Mouse (Mus musculus): Measurements from ENCODE around the gene Ermp1. TPM values are rescaled to one million over a fixed set of nuclear protein-coding genes. Genes with fewer than 3 reads are reported as not detected.

Ermp1 gene
- polyA plus RNA-seq, 1 experiment = 63.4 TPM

DNA sequence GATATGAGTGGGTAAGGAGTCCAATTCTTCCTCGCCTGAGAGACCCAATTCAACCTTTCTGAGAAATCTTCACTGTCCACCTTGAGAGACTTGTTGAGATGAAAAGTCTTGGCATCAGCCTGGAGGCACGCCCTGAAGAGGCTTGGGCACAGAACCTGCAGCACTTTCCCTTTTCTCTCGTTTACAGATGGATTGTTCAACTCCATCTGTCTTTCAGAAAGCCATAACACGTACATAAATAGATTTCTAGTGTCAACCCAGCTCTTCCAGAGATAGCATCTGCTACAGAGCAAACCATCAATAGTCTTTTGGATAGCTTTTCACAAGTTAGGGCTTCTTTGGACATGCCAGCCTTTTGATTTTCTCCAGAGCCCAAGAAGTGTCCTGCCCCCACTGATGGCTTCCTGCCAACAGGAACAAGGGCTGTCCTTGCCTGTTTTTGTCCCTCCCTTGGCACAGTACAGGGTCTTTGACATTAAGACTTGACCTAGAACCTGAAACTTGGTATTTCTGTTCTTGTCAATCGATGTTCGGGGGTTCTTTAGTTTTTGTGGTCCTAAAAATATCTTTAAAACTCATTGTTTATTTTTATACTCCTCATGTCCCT lies 13.9 kb upstream of the Ermp1 start:
- DNase-seq (ENCODE audit: low read depth) = no peak

DNA sequence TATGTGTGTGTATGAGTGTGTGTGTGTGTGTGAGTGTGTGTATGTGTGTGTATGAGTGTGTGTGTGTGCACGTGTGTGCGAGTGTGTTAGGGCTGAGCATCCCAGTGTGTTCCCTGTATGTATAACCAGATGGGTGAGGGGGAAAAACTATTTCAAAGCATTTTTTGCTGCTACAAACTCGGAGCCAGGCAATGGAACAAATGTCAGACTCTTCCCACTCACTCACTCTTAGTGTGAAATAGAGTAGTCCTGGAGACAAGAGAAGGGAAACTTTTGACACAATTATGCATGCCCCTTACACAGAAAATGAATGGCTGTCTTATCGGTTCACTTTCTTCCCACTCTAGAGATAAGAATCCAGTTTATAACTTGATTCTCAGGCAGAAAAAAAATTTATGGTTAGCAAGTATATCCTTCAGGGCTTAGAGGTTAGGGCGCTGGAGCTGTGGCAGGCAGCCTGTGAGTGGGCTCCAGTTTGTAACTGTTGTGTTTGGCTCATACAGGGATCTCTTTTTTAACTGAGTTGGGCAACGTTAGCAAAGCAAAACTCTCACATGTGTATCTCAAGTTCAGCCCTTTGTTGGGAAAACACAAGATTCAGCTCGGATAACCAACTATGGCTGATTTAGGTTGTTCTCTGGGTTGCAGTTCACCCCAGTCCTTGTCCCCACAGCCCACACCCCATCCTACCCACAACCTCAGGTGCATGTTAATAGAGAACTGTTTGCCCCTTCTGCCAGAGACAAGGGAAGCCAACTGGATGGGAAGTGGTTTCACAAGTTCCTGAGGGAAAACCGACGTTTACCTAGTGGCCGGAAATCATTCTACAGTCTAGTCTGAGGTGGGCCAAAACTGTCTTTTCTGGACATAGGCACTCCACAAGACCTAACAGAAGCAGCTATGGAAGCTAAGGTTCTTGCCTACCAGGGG lies 12.9 kb upstream of the Ermp1 start:
- peak; percentile 92 for DNase-seq (ENCODE audit: low read depth)

DNA sequence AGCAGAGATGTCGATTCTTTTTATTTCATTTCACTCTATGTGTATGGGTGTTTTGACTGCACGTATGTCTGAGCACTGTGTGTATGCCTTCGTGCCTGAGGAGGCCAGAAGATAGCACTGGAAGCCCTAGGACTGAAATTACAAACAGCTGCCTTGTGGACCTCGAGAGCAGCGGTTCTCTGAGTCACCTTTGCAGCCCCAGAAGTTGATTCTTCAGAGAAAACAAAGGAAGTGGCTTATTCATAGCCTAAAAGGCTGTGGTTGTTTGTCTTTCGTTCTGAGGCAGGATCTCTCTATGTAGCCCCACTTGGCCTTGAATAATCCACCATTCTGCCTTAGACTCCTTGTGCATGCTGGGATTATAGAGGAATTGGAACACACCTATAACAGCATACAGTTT lies 11.5 kb upstream of the Ermp1 start:
- no peak for DNase-seq (ENCODE audit: low read depth)

DNA sequence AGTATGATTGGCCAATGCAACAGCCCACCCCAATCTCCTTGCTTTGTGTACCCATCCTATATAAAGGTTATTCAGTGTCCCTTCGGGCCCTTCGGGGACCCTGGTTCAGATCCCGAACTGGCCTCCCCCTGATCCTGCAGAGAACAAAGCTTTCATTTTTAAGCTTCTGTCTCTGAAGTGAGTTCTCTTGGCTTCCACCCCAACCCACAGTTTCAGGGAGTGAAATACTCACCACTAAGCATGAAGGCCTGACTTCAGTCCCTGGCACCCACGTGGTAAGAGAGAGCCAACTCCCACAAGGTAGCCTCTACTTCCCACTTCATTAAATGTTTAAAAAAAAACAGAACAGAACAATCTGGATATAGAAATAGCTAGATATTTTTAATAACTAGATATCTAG lies 10.6 kb upstream of the Ermp1 start:
- DNase-seq (ENCODE audit: low read depth) = no peak

DNA sequence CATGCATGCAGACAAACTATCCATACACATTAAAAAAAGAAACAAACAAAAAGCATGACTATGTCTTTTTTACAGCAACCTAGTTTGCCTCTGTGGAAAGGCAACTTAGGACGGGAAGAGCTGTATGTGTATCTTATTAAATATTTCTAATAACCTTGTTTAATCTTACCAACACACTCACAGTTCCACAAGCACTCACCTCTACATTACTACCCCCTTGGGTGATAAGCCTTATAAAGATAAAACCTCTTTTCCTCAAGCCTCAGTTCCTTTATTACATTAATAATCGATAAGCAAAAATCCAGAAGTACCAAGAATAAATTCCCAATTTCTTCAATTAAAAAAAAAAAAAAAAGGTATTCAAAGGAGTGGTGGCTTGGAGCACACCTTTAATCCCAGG lies 9.3 kb upstream of the Ermp1 start:
- no peak for DNase-seq (ENCODE audit: low read depth)

DNA sequence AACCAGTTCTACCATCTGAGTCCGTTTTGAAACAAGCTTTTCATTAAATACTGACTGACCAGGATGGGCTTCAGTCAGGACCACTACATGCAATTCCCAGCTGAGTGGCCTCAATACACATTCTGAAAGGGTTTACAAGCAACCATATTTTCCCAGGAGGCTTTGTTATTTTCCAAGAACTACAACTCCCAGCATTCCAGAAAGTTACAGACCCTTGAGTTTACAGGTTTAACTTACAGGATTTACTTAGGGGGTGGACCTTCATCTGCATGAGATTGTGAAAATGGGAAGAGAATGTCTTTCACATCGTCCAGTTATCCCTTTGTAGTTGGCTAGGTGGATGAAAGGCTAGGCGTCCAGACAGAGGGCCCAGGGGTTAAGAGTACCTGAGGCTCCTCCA lies 8.8 kb upstream of the Ermp1 start:
- DNase-seq (ENCODE audit: low read depth) = no peak

DNA sequence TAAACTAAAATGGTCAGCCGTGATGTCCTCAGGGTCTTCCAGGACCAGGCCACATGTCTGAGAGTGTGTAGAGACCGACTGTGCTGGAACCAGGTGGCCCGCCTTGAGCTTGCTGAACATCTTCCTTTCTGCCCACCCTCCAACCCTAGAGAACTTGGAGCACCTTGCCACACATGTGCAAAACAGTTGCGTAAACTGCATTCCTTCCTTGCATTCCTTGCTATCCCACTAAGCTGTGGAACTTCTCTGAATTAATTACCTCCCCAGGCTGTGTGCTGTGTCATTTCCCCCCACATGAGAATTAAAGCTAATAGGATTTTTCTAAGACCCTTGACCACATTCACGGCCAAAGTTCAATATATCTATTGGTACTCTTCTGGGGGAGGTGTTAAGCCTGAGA lies 8.4 kb upstream of the Ermp1 start:
- no peak for DNase-seq (ENCODE audit: low read depth)

DNA sequence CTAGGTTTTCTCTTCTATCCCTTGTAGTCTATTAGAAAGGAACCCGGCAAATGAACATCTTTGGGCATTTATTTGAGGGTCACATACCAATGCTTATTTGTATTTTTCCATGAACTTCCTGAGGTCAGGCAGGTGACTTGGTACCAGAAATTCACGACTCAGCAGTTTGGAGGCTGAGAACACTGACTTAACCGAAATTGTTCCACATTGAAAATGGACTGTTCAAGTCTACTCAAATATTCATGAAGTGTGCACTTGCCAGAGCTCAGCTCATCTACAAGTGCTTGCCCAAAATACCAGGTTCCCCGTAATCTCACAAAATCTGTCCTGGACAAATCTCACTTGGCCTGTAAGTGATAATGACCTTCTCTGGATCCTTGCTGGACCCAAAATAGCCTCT lies 7.8 kb upstream of the Ermp1 start:
- DNase-seq (ENCODE audit: low read depth) = no peak

DNA sequence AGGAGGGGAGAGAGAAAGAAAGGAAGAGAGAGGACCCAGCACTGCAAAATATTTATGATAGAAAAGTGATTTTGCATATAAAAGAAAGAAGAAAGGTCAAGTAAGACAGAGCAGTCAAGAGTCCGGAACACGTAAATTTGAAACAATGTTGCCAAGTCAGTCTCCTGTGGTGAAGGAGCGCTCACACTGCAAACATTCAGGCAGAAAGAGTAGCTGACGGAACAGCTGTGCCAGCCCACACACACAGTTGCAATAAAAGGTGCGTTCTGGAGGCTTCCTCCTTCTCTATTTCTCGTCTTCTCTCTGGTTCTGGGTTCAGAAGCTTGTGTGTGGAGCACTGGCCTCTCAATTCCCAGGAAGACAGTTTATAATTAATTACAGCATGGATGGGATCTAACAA lies 6.9 kb upstream of the Ermp1 start:
- no peak for DNase-seq (ENCODE audit: low read depth)

DNA sequence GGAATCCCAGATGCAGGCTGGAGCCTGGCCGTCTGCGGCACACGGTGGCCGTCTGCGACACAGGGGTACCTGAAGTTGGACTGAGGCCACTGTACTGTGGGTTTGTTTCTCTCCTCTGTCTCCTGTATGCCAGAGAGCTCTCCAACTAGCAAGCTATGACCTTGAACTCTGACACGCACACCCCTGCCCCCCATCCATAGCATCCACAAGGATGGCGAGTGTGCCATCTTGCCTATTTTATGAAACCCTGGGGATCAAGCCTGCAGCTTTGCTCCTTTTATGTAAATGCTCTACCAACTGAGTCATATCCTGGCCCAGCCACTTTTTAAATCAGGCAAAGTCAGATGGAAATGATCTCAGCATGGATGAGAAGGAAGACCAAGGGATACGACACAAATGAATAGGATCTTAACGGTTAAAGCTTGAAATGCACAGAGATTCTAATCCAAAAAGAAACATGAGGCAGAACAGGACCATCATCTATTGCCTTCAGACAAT lies 5.6 kb upstream of the Ermp1 start:
- DNase-seq (ENCODE audit: low read depth) = no peak

DNA sequence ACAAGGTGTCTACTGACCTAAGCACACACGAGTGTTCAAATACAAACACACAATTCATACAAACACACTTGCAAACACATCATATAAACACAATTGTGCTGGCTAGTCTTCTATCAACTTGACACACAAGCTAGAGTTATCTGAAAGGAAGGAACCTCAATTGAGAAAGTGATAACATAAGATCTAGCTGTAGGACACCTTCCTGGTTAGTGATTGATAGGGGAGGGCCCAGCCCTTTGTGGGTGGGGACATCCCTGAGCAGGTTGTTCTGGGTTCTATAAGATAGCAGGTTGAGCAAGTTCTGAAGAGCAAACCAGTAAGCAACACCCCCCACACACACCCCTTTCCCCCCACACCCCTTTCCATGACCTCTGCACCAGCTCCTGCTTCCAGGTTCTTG lies 1.5 kb upstream of the Ermp1 start:
- DNase-seq (ENCODE audit: low read depth) = no peak

DNA sequence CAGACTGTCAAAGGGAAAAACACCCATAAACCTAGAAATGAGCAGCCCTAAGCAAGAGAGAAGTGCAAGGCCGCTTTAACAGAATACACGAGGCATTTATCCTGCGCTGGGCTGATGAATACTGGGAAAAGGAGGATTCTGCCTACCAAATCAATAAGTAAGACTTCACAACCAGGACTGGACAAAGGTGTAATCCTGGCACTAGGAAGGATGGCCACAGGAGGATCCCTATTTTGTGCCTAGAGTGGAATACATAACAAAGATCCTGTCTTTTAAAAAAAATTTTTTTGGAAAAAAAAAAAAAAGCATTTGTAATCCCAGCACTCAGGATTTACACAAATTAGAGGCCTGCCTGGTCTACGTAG lies 317 bp upstream of the Ermp1 start:
- no peak for DNase-seq (ENCODE audit: low read depth)

DNA sequence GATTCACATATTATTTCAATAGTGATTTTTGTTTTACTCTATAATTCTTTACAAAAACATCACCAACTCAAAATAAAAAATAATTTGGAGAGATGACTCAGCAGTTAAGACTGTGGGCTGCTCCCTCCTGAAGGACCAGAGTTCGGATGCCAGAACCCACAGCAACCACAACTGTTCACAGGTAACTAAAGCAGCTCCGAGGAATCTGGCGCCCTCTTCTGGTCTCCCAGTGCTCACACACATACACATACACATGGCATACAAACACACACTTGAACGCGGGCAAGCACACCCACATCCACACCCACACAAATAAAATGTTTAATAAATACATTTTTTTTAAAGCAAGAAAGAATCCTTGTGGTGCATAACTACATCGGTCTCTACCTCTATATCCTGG lies 3.5 kb downstream of the Ermp1 start:
- no peak for DNase-seq (ENCODE audit: low read depth)

DNA sequence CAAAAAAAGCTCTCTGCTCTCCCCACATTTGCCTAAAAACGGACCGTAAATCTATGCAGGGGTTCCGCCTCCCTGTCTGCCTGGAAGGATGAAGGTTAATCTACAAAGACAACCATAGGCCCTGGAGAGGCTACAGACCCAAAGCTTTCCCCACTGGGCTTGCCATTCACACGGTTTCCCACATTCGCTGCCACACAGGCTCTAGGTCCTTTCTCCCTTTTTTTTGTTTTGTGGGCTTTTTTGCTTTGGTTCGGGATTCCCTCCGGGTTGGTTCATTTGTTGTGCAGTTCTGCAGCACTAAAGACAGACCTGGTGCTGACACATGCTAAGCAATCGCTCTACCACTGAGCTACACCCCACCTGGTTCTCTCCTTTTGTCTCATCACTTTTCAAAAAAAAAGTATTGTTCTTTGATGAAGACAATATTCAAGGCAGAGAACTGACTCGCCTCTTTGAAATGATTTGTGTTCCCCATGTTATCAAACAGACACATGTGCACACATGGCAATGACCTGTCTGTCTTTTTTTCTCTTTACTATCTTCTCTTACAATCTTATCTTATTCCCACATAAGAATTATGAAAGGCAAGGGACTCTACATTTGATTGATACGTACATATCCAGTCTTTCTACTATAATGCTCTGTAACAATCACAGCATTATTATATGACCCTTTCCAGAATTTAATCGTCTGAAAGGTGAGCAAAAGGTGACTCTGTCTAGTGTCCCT lies 4.9 kb downstream of the Ermp1 start:
- no peak for DNase-seq (ENCODE audit: low read depth)

DNA sequence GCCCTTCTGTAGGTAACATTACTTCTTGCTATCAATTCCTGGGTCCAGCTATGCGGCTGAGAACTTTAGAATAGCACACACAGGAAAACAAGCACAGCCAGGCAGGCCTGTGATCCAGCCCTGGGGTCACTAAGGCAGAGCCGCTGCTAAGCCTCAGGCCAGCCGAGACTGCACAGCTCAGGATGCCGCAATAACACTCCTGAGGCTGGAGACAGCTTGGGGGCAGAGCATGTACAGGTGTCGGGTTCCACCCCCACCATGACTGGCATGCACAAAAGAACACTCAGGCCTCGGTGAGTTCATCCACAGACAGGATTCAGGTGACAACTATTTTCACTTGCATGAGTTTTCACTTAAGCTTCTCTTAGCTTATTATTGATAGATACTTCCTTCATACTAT lies 6.0 kb downstream of the Ermp1 start:
- no peak for DNase-seq (ENCODE audit: low read depth)

DNA sequence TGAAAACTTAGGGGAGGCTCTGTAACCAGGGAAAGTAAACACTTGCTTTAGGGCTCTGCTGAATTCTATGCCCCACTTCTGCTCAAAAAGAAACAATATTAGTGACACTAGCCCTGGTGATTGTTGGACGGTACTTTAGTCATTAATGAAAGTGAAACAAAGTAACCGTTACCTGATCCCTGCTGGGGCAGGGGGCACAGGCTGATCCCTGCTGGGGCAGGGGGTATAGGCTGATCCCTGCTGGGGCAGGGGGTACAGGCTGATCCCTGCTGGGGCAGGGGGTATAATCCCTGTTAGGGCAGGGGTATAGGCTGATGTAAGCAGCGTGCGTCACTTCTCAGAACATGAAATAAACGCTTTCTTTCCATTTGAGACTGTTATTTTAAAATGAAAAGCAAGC lies 6.7 kb downstream of the Ermp1 start:
- no peak for DNase-seq (ENCODE audit: low read depth)

DNA sequence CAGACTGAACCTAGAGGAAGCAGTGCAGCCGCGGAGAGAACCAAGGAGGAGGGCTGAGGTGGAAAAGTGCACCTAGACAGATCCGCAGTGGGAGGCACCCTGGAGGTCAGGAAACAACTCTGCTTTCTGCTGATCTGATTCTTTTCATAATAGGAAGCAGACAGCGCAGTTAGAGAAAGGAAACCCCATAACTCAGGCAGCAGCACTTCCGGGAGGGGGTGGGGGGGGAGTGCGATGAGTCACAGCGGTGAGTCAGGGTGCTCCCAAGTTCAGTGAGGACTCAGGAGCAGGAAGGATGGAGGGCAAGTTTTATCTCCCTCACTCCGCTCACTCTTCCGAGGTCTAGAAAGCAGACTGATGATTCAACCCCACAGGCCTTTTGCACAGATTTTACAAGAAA lies 7.2 kb downstream of the Ermp1 start:
- DNase-seq (ENCODE audit: low read depth) = no peak

DNA sequence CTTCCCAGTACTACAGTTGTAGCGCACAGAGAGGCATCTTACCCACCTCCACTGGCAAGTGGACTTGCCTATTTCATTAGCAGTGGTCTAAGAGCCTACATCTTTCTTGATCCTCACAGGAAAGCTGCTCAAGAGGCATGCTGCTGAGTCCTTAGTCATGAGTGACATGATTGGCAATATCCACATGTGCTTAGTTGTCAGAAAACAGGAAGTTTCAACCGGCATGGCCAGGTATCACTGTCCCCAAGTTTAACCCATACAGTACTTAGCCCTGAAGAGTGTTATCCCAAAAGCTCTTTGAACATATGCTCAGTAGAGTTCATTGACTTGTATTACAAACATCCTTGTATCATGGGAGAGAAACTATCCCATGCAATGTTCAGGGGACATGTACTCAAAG lies 36.1 kb downstream of the Ermp1 start:
- DNase-seq (ENCODE audit: low read depth) = no peak

DNA sequence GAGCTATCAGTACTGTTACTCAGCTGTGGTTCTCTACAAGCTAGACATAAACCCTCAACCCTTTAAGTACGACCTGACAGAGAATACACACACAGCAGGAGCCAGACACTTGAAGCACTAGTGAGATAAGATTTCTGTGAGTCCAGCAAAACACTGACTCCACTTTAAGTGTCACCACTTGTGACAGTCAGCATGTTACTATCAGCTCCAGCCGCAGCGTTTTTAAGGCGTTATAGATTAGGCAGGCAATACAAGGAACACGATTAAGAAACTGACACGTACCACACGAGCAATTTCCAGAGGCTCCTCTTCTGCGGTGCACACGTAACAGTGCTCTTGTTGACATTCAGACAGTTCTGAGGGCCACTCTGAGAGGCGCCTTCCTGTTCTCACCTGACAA lies 37.3 kb downstream of the Ermp1 start:
- no peak for DNase-seq (ENCODE audit: low read depth)

DNA sequence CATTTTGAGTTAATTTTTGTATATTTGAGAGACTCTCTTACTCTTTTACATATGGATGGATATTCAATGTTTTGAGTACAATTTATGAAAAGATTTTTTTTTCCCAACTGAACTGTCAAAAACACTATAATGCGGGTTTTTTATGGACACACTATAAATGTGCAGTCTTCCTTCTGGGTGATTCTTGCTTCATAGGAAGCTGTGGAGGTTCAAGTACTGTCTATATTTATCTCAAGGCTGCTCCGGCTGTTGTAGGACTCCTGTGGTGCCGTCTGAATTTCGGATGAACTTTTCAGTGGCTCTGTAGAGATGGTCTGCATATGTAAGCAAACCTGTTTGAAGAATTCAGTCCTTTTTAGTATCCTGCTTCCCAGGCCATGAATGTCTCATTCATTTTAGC lies 40.0 kb downstream of the Ermp1 start:
- no peak for DNase-seq (ENCODE audit: low read depth)

DNA sequence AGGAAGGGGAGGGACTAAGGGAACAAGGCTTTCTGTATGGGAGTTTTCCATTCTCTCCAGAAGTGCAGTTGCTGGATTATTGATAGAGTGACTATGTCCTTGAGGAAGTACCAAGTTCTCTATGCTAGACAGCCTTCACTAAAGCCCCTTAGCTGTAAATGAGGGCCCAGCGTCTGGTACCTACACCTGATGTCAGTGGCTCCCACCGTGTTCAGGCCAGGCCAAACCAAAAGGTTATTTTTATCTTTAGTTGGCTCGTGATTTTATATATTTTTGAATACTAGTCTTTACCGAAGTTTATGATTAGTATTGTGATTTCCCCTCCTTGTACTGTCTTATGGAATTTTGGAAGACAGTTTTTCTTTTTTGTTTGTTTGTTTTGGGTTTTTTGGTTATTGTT lies 40.7 kb downstream of the Ermp1 start:
- DNase-seq (ENCODE audit: low read depth) = no peak

DNA sequence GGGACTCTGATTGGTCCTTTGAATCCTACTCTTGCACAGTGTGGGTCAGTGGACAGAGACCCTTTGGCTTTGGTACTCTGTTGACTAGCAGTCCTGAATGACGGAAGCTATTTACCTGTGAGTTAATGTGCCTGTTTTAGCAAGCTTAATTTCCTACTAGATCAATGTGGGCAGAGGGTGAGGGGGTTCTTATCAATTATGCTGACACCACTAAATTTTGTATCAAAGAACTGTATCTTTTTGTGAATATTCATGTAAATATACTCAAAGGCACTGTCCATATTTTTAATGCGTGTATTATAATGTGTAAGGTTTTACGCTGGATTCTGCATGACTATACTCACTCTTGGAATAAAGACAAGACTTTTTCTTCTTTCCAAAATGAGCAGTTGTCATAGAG lies 43.6 kb downstream of the Ermp1 start:
- DNase-seq (ENCODE audit: low read depth) = no peak
